Mouse (Mus musculus): ENCODE measurements around the gene Gprasp1. TPM values are rescaled to one million over a fixed set of nuclear protein-coding genes. Genes with fewer than 3 reads are reported as not detected.
"Not testable (repeated sequence)": the region's sequence is repeated elsewhere in the genome, so short reads cannot be mapped to it uniquely, and the experiment has no call there.

Gprasp1 gene
- polyA plus RNA-seq, 1 experiment from 2014 or later: 136 TPM

GRCm38 (mm10) chrX:135768565-135768964 lies 26.0 kb downstream of the Gprasp1 start:
- Histone ChIP-seq H3K27ac (replicated peaks) (no peak overlapping the region), H3K9ac (no peak overlapping the region), H3K4me1 (replicated peaks) (no peaks in the 10 kb centered on the region), H3K9me3 (no peaks in the 10 kb centered on the region), H3K27me3 (no peaks in the 10 kb centered on the region), H3K4me2 (no peak overlapping the region), H3K4me3 (no peak overlapping the region), H3K36me3 (no peaks in the 10 kb centered on the region)
- WGBS: 79% methylated on average over 2 of the region's 2 CpGs
- ATAC-seq (ENCODE audit: low read depth): no peak

- H3K27ac ChIP-seq (replicated peaks): no peak overlapping the region
- no peaks in the 10 kb centered on the region for H3K4me1 ChIP-seq (replicated peaks)
- H3K4me2 ChIP-seq: no peak overlapping the region
- no peaks in the 10 kb centered on the region for H3K9me3 ChIP-seq
- no peak overlapping the region for H3K4me3 ChIP-seq
- H3K9ac ChIP-seq: no peak overlapping the region
- no peak for ATAC-seq (ENCODE audit: low read depth)
- no peaks in the 10 kb centered on the region for H3K36me3 ChIP-seq
- H3K27me3 ChIP-seq: no peaks in the 10 kb centered on the region
These were observed 49.0 kb downstream of the Gprasp1 start for GRCm38 (mm10) chrX:135791536-135791935.

GRCm38 (mm10) chrX:135792326-135792725 lies 49.8 kb downstream of the Gprasp1 start:
- Histone ChIP-seq H3K27me3 (no peaks in the 10 kb centered on the region), H3K9ac (no peak overlapping the region), H3K36me3 (no peaks in the 10 kb centered on the region), H3K9me3 (no peaks in the 10 kb centered on the region), H3K27ac (replicated peaks) (no peak overlapping the region), H3K4me2 (no peak overlapping the region), H3K4me3 (no peak overlapping the region), H3K4me1 (replicated peaks) (no peaks in the 10 kb centered on the region)
- WGBS: 70% methylated on average over 6 of the region's 6 CpGs
- ATAC-seq (ENCODE audit: low read depth): no peak

- H3K36me3 ChIP-seq: peaks cover 21% of the 10 kb centered on the region
- H3K27ac ChIP-seq (replicated peaks): peak overlapping the region; percentile 81
- not testable (repeated sequence) for H3K27me3 ChIP-seq; H3K4me1 ChIP-seq (replicated peaks); H3K9me3 ChIP-seq
- H3K9ac ChIP-seq: peak overlapping the region; percentile 85
- peak overlapping the region; percentile 58 for H3K4me2 ChIP-seq
- H3K4me3 ChIP-seq: peak overlapping the region; percentile 63
- WGBS: 32% methylated on average over 16 of the region's 27 CpGs
- ATAC-seq (ENCODE audit: low read depth): peak; percentile 95
These were observed 53.2 kb downstream of the Gprasp1 start for GRCm38 (mm10) chrX:135795591-135796304.

- not testable (repeated sequence) for H3K9me3 ChIP-seq; H3K27me3 ChIP-seq; H3K4me1 ChIP-seq (replicated peaks)
- Histone ChIP-seq H3K4me2 (peak overlapping the region; percentile 58), H3K9ac (peak overlapping the region; percentile 85), H3K4me3 (peak overlapping the region; percentile 63), H3K36me3 (peaks cover 27% of the 10 kb centered on the region), H3K27ac (replicated peaks) (peak overlapping the region; percentile 81)
- 16% methylated on average over 26 of the region's 26 CpGs for WGBS
- peak; percentile 77 for ATAC-seq (ENCODE audit: low read depth)
These were observed 54.0 kb downstream of the Gprasp1 start for GRCm38 (mm10) chrX:135796305-135797211.

- not testable (repeated sequence) for H3K4me1 ChIP-seq (replicated peaks)
- H3K27ac ChIP-seq (replicated peaks): peak within 1 kb of the TSS; percentile 81
These were observed 54.7 kb downstream of the Gprasp1 start, which contains the start of gene Bhlhb9 for GRCm38 (mm10) chrX:135797212-135797644. Gene Bhlhb9 (plus strand): TSS chrX:135797594.

GRCm38 (mm10) chrX:135804149-135804548 lies 61.6 kb downstream of the Gprasp1 start:
- H3K36me3 ChIP-seq: peaks cover 37% of the 10 kb centered on the region
- no peak overlapping the region for H3K9ac ChIP-seq
- ATAC-seq (ENCODE audit: low read depth): peak; percentile 19; the same call in 1 of the 2 replicates
- WGBS: 89% methylated on average over 3 of the region's 3 CpGs
- no peak overlapping the region for H3K4me2 ChIP-seq
- H3K27ac ChIP-seq (replicated peaks): no peak overlapping the region
- H3K4me1 ChIP-seq (replicated peaks): no peaks in the 10 kb centered on the region
- no peak overlapping the region for H3K4me3 ChIP-seq
- H3K27me3 ChIP-seq: no peaks in the 10 kb centered on the region
- no peaks in the 10 kb centered on the region for H3K9me3 ChIP-seq

More at GRCm38 (mm10) chrX:135797212-135797644, 54.7 kb downstream of the Gprasp1 start, which contains the start of gene Bhlhb9:
- Histone ChIP-seq H3K4me2 (peak within 1 kb of the TSS; percentile 58), H3K4me3 (peak within 1 kb of the TSS; percentile 63), H3K36me3 (peaks cover 34% of the 10 kb centered on the region), H3K9ac (peak within 1 kb of the TSS; percentile 85)
- not testable (repeated sequence) for H3K27me3 ChIP-seq; ATAC-seq (ENCODE audit: low read depth); H3K9me3 ChIP-seq
- WGBS: 27% methylated on average over 5 of the region's 5 CpGs

GRCm38 (mm10) chrX:135805780-135806179 lies 63.2 kb downstream of the Gprasp1 start:
- 0 out of 2 replicates have a peak, but pooled peaks have one; percentile 15 for ATAC-seq (ENCODE audit: low read depth)
- Histone ChIP-seq H3K36me3 (peaks cover 21% of the 10 kb centered on the region), H3K4me3 (no peak overlapping the region), H3K4me1 (replicated peaks) (no peaks in the 10 kb centered on the region), H3K9ac (no peak overlapping the region), H3K9me3 (no peaks in the 10 kb centered on the region), H3K27ac (replicated peaks) (no peak overlapping the region), H3K27me3 (no peaks in the 10 kb centered on the region; the same call in 1 of the 2 replicates), H3K4me2 (no peak overlapping the region)
- 13% methylated on average over 1 of the region's 1 CpGs for WGBS

- H3K9me3 ChIP-seq; ATAC-seq (ENCODE audit: low read depth); H3K9ac ChIP-seq; H3K27ac ChIP-seq (replicated peaks); H3K4me2 ChIP-seq; H3K4me3 ChIP-seq; H3K36me3 ChIP-seq; H3K27me3 ChIP-seq; H3K4me1 ChIP-seq (replicated peaks): not testable (repeated sequence)
- 53% methylated on average over 1 of the region's 1 CpGs for WGBS
These were observed 93.4 kb downstream of the Gprasp1 start for GRCm38 (mm10) chrX:135835896-135836295.

GRCm38 (mm10) chrX:135837896-135838295 lies 95.4 kb downstream of the Gprasp1 start:
- H3K4me3 ChIP-seq: no peak overlapping the region
- ATAC-seq (ENCODE audit: low read depth): no peak

GRCm38 (mm10) chrX:135838521-135839360 lies 96.2 kb downstream of the Gprasp1 start, which contains the start of gene Gprasp2:
Gene Gprasp2 (plus strand): TSS chrX:135839034.
- WGBS: 17% methylated on average over 31 of the region's 32 CpGs
- H3K4me2 ChIP-seq: peak within 1 kb of the TSS; percentile 65
- H3K9me3 ChIP-seq; H3K4me1 ChIP-seq (replicated peaks); H3K27me3 ChIP-seq: not testable (repeated sequence)
- H3K9ac ChIP-seq: peak within 1 kb of the TSS; percentile 80
- peak; percentile 94 for ATAC-seq (ENCODE audit: low read depth)
- H3K36me3 ChIP-seq: peaks cover 12% of the 10 kb centered on the region
- H3K27ac ChIP-seq (replicated peaks): peak within 1 kb of the TSS; percentile 74
- H3K4me3 ChIP-seq: peak within 1 kb of the TSS; percentile 57

More at GRCm38 (mm10) chrX:135837896-135838295, 95.4 kb downstream of the Gprasp1 start:
- Histone ChIP-seq H3K4me1 (replicated peaks) (no peaks in the 10 kb centered on the region), H3K27ac (replicated peaks) (no peak overlapping the region), H3K36me3 (peaks cover 12% of the 10 kb centered on the region), H3K4me2 (peak overlapping the region; percentile 65; the same call in 1 of the 2 replicates), H3K27me3 (no peaks in the 10 kb centered on the region), H3K9me3 (no peaks in the 10 kb centered on the region), H3K9ac (no peak overlapping the region)
- 81% methylated on average over 2 of the region's 2 CpGs for WGBS
